Mouse (Mus musculus): Measurements from ENCODE around the gene Hoxd13.

The Hoxd13 gene

GRCm38 (mm10) chr2:74667842-74668357 lies at the start of gene Hoxd13:
TSS of gene Hoxd13 (plus strand) at chr2:74668310.
- peak; percentile 17 for DNase-seq (ENCODE audit: low spot score)

GRCm38 (mm10) chr2:74619676-74620246 lies 48.3 kb upstream of the Hoxd13 start:
- DNase-seq (ENCODE audit: low spot score), result no peak

- no peak for DNase-seq (ENCODE audit: low spot score)
Measured at GRCm38 (mm10) chr2:74620368-74620767, 47.7 kb upstream of the Hoxd13 start.

- no peak for DNase-seq (ENCODE audit: low spot score)
Measured at GRCm38 (mm10) chr2:74635412-74635811, 32.7 kb upstream of the Hoxd13 start.

GRCm38 (mm10) chr2:74642431-74642830 lies 25.7 kb upstream of the Hoxd13 start:
- no peak for DNase-seq (ENCODE audit: low spot score)

GRCm38 (mm10) chr2:74645631-74646030 lies 22.5 kb upstream of the Hoxd13 start:
- no peak for DNase-seq (ENCODE audit: low spot score)

- DNase-seq (ENCODE audit: low spot score), result no peak
Measured at GRCm38 (mm10) chr2:74647082-74647864, 20.8 kb upstream of the Hoxd13 start.

GRCm38 (mm10) chr2:74652996-74653340 lies 15.1 kb upstream of the Hoxd13 start:
- DNase-seq (ENCODE audit: low spot score), result no peak

GRCm38 (mm10) chr2:74653781-74654535 lies 14.2 kb upstream of the Hoxd13 start:
- no peak for DNase-seq (ENCODE audit: low spot score)

- no peak for DNase-seq (ENCODE audit: low spot score)
Measured at GRCm38 (mm10) chr2:74654743-74655419, 13.2 kb upstream of the Hoxd13 start.

GRCm38 (mm10) chr2:74655420-74655781 lies 12.7 kb upstream of the Hoxd13 start:
- peak; percentile 58 for DNase-seq (ENCODE audit: low spot score)

- DNase-seq (ENCODE audit: low spot score), result peak; percentile 15
Measured at GRCm38 (mm10) chr2:74655821-74656631, 12.1 kb upstream of the Hoxd13 start.

GRCm38 (mm10) chr2:74656632-74657021 lies 11.5 kb upstream of the Hoxd13 start:
- no peak for DNase-seq (ENCODE audit: low spot score)

- peak; percentile 19 for DNase-seq (ENCODE audit: low spot score)
Measured at GRCm38 (mm10) chr2:74657251-74658023, 10.7 kb upstream of the Hoxd13 start.

- DNase-seq (ENCODE audit: low spot score), result no peak
Measured at GRCm38 (mm10) chr2:74658024-74658666, 10.0 kb upstream of the Hoxd13 start.

- peak; percentile 18 for DNase-seq (ENCODE audit: low spot score)
Measured at GRCm38 (mm10) chr2:74658667-74659371, 9.3 kb upstream of the Hoxd13 start.

- DNase-seq (ENCODE audit: low spot score), result no peak
Measured at GRCm38 (mm10) chr2:74659507-74660005, 8.6 kb upstream of the Hoxd13 start, which contains the start of gene Evx2. TSS of gene Evx2 (minus strand) at chr2:74659557.

- DNase-seq (ENCODE audit: low spot score), result no peak
Measured at GRCm38 (mm10) chr2:74660421-74661375, 7.4 kb upstream of the Hoxd13 start.

Data from urinary bladder, postnatal 25 days (tissue).